Mouse (Mus musculus) cerebellum, adult 18-20 months (tissue): Measurements from ENCODE around the gene Plekhh1.

ENCODE experiments used
- DNase-seq, 2 experiments: peaks; one replicate each; pipeline ENCODE4 v3.0.0; 2021

Plekhh1 gene

DNA sequence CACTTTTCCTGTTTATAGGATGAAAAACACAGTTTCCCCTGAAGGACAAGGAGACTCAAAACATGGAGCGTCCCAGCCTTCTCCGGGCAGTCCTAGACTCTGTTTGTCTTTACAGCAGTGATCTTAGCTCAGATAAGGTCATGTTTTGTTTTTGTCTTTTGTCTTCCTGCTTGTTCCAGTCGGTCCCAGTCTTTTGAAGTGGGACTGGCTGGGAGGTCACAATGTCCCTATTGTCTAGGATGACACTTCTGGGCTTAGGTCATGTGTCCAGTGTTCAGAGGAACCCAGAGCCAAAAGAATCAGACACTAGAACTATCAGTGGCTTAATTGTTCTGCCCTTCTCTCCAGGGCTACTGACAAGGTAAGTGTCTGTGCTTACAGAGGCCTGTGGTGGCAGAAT, 6.4 kb downstream of the Plekhh1 start:
- DNase-seq: no peak

DNA sequence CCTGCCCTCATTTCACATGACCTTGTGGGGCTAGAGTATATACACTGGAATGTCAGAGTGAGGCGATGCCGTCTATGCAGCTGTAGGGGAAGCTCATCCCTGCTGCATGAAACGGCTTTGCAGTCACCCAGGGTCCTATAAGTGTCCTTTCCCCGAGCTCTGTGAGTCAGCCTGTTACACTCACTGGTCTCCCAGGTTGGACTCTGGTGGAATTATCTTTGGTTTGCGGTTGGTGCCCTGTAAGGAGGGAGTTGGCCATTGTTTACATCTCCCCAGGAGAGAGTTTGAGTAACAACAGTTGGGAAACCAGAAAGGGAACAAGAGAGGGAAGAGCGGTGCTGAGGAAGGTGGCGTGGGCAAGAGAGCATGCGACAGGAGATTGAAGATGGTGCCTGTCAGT, 10.7 kb downstream of the Plekhh1 start:
- no peak for DNase-seq

DNA sequence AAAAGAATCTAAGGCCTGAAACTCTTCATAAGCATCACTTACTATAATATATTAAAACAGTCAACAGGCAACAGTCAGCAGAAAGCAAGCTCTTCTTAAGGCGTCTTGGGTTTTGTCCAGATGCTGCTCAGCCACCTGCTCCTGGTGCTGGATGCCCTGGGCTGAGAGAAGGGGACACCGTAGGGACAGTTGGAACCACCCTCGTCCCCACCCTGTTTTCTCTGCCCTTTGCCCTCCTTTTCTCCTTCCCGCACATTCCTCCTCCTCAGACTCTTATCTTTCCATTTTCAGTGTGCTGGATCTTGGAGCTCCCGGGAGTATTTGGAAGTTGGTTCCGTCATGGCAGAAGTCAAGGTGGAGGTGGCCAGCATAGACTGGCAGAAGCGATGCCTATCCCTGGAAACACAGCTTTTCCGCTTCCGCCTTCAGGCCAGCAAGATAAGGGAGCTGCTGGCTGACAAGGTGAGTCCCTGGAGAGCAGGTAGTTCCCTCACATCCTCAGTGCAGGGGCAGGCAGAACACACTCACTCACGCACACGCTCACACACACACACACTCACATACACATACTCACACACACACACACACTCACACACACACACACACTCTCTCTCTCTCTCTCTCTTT, 11.4 kb downstream of the Plekhh1 start:
- no peak for DNase-seq

DNA sequence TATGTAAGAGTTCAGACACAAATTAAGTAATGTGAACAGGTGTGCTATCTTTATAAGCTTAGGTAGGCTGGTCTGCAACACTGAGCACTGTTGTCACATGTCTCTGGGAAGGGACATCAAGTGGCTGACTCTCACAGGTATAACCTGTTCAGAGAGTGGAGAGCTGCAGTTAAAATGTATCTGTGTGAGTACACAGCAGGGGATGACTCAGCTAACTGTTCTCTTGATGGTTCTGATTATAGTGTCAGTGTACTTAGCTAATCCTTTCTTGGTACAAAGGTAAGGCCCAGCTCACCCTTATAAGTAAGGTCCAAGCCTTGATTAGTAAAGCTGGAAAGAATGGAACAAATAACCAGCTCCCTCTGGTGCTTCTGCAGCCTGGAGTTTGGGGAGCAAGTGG, 12.5 kb downstream of the Plekhh1 start:
- DNase-seq: no peak

DNA sequence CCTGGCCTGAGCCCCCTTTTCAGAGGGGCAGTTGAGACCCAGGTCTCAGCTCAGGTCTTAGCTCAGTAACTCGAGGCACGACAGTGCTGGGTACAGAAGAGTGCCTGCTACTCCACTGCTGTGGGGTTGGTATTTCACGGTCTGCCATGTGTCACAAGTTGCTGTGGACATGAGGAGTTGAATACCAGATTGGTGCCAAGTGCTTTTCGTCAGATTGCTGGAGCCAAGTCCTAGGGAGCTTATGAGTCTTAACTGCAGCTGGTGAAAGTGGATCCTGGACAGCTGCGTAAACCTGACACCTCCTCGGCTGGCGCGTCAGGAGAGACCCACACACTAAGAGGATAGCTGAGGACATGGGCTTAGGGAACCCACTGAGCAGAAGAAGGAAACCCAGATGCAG, 15.7 kb downstream of the Plekhh1 start:
- DNase-seq: no peak

DNA sequence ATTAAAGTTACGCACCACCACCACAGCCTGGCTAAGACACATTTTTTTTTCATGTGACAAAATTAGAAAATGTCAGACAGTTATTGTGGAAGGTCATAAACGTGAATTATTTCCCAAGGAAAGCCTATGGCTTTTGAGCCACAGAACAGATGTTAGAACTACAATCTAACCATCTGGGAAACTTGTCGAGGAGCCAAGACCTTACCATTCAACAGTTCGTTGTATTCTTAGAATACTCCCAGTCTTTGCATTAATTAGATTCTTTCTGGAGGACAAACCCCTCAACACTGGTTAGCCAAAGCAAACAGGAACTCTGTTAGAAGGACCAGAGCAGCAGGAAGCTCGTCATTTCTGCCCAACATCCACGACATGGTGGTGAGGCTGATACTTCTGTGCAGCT, 17.2 kb downstream of the Plekhh1 start:
- DNase-seq: no peak

DNA sequence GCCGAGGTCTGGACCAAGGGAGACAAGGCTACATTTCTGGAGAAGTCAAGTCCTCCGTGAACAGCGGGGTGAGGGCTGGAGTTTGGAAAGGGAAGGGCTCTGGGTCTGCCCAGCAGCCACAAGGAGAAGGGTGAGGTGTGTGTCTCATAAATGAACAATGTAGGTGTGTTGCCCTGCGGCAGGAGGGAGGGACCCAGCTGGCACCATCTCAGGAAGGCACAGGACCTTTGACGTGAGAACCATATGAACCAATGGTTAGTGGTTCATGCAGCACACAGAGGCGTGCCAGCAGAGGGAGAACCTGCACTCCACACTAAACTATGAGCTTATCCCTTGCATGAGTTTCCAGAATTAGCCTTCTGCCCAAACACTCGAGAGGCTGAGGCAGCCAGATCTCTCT, 18.2 kb downstream of the Plekhh1 start:
- DNase-seq: no peak

DNA sequence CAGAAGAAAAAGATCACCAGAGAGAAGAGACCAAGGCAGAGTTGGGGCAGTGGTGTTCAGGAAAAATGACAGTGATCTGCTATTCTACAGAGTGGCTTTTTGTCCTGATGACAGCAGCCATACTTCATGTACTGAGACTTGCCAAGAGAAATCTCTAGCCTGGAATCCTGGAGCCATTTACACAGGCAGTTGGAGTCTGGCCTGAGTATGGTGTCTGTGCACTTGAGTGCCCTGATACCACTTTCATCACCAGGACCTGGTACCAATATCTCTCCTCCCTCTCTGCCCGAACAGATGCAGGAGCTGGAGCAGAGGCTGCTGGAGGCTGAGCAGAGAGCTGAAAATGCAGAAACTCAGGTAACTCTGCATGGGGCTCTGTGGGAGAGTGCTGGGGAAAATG, 19.9 kb downstream of the Plekhh1 start:
- DNase-seq: no peak

DNA sequence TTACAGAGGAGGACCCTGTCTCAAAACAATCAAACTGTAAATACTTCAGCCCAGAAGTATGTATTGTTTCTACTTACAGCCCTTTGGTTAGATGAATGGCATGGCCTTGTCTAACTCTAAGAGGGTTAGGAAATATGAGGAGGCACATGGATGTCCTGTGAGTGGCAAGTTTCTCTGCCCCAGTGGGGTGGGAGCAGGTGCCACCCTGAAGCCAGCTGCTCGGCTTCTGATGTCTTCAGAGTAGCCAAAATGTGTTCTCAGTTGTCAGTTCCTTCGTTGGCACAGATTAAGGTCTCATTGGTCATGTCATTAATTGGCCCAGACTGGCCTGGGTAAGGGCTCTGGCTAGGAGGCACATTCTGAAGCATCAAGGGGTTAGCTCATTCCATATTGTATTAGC, 20.8 kb downstream of the Plekhh1 start:
- no peak for DNase-seq

DNA sequence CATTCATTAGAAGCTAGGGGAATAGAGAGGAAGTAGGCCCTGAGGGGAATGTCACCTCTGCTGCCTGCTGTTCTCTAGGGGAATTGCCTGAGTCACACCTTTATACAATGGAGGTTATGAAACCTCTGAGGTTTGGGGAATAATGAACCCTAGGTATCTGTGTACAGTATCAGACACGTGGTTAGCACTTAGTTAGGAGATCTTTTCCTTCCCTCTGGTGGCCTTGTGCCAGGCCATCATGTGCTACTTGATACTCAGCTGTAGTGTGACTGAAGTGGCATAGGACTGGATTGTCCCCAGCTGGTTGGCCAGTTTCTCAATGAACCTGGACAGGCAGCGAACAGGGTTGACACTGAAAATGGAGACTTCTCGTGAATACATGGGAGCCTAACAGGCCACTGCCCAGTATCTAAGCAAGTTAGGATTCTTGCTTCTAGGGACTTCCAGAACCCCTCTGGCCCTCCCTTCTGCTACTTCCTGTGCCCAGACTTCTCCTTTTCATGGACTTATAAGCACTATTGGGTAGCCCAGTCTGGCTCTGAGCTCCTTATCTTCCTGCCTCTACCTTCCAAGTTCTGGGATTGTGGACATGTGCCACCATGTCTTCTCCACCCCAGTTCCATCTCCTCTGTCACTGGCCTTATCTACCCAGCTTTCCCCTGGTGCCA, 21.7 kb downstream of the Plekhh1 start:
- no peak for DNase-seq

DNA sequence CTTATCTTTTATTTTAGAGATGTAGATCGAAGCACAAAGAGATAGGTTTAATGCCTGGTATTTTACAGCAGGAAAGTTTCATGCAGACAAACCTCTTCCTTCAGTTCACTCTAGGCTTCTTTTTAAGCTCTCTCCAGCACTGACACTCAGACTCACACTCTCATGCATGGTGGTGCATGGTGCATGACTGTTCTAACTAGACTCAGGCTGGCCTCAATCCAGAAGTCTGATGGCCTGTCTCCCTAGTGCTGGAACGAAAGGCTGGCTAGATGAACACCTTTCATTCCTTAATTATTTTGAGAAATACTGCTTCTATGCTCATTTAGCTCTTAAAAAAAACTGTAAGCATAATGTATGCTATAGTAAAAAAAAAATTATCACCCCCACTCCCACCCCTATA, 23.1 kb downstream of the Plekhh1 start:
- DNase-seq: no peak

DNA sequence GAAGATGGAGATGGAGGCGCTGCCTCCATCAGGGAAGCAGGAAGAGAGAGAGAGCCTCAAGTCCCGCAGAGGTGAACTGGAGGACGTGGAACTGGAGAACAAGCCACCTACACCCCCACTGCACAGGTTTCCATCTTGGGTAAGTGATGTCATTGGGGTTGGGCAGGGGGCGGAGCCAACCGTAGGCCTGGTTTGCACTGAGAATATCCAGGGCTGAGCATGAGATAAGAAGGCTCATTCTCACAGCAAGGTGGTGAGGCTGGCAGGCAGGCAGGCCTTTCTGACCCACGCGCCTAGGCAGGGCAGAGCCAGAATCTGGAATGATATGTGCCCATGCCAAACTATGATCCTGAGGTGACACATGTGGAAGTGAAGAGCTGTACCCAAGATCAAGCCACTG, 26.3 kb downstream of the Plekhh1 start:
- DNase-seq: no peak

DNA sequence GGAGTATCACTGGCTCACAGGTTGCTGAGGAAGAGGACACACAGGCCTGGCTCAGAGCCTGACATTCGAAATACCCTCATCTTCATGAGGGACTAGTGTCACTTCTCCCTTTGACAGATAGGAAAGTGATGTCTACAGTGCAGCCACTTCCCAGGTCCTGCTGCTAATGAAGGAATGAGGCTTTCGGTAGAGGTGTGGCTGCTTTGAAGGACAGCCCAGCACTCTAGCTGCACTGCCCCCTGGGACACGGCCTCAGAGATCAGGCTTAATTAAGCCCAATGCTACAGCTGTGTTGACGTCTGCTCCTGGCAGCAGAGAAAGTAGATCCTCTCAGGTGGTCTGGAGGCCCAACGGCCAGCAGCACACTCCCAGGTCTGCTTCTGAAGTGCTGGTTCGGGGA, 30.6 kb downstream of the Plekhh1 start:
- DNase-seq: no peak

DNA sequence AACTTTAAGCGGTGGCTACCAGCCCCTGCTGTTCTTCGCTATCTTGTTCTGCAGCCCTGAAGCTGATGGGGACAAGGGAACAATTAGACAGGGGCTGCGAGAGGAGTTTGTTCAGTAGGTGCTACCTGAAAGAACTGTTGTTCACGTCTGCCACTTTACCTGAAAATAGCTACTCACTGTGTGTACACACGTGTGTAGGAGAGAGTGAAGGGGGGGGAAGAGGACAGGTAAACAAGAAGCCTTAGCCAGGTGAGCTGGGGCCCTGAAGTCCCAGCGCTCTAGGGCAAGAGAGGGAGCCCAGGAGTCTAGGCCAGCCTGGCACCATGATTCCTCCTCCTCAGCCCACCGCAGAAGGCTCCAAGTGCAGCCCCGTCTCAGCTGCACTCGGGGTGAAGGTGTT, 31.2 kb downstream of the Plekhh1 start:
- no peak for DNase-seq

DNA sequence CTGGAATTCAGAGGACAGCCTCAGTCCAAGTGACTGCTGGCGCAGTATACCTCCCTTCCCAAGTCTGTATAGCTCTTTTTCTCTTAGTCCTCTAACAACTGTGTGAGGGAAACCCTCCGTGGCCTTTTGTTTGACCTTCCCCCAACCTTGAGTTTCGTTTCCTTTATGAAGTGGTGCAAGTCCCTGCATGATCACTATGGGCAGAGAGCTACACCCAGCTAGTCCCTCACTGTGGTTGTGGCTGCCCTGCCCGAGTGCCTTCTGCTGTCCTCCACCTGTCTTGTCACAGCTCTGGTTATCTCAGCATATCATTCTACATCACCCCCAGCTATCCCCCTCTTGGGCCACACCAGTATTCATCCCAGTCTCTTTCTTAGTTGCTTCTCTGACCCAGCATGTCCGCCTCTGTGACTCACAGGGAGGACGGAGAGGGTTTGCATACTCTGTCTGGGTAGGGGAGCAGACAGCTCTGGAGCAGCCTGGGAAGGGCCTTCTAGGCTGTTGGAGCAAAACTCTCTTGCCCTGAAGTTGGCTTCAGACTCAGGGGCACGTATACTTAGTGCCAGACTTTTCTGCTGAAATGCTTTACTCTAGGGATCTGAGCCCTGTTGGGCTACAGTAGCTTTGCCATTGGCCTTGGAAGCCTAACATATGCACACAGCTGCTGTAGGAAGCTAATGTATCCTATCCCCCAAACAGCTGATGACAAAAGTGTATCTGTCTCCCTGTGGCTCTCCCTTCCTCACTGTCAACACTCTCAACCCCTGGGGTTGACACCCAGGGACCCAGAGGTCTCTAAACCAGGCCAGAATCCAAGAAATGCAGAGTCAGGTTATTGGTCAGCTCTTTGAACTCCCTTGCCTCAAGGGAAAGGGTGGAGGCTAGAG, 32.0 kb downstream of the Plekhh1 start:
- no peak for DNase-seq

DNA sequence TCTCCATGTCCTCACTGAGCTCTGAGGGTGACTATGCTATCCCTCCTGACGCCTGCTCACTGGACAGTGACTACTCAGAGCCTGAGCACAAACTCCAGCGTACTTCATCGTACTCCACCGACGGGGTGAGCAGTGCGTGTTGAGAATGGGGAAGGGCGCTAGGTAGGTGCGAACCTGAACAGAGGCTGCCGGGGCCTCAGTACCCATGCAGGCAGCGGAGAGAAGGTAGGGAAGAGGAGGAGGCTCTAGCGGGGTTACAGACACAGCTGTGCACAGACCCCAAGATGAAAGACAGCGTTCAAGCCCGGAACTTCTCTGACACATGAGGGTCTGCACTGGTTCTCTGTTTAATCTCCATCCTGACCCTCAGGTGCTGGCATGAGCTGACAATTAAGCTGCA, 35.5 kb downstream of the Plekhh1 start:
- no peak for DNase-seq

DNA sequence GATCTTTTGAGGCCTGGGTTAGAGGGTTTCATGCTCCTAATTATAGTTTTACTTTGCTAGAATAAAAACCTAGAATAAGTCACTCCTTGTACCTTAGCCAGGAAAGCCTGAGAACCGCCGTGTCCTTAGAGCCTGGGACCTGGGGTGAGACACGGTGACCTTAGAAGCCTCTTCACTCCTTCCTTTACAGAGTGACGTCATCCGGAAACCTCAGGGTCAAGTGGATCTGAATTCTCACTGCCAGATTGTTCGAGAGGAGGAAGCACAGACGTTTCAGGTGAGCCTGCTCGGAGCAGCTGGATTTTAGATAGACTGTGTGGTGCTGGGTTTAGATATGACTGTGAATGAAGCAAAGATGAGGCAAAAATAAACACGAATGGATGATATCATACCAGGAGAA, 37.5 kb downstream of the Plekhh1 start:
- no peak for DNase-seq

DNA sequence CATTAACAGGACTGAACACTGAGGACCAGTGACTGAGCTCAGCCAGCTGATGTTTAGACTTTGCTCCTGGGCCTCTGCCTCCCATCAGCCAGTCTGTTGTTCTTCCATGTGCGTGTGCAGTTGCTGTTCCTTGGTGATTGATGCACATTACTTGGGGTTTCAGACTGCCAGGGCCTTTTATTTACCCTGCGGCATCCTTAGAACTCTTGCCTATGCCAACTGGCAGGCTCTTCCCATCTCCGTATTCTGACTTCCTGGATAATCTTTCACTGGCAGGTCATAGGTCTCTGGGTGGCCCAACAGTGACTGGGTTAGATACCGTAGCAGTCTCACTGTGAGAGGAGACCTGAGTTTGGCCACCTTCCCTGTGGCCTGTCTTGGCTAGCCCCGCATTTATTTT, 38.6 kb downstream of the Plekhh1 start:
- DNase-seq: no peak

DNA sequence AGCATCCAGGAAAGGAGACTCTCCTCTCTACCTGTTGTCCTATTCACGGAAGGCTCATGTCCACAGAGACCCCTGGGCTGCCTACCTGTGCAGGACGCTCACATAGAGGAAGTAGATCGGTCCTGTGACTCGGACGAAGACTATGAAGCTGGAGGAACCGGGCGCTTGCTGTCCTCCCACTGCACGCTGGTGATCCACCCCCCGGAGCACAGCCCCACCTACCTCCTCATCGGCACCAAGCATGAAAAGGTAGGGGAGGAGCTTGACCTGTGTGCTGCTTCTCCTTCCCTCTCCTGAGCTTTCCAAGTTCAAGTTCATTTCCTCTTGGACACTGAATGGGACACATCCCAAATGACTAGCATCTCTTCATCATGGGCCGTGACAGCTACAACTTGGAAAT, 39.3 kb downstream of the Plekhh1 start:
- DNase-seq: no peak

DNA sequence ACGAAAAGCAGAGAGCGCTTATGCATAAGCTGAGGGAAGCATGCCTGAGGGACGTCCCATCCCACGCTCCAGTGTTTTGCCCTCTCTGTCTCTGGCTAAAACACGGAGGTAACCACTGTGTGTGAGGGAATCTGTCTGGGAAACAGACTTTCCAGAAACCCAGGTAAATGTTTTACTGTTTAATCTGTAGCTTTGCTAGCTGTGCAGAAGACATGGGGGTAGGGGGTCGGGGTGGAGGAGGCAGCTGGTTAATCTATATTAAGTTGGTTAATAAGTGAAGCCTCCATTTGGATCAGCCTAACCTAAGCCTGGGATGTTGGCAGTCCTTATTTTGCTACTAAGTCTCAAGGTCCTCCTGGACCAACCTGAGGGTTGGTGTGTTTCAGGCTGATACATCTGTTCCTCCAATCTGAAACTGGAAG, 40.2 kb downstream of the Plekhh1 start:
- DNase-seq: no peak

DNA sequence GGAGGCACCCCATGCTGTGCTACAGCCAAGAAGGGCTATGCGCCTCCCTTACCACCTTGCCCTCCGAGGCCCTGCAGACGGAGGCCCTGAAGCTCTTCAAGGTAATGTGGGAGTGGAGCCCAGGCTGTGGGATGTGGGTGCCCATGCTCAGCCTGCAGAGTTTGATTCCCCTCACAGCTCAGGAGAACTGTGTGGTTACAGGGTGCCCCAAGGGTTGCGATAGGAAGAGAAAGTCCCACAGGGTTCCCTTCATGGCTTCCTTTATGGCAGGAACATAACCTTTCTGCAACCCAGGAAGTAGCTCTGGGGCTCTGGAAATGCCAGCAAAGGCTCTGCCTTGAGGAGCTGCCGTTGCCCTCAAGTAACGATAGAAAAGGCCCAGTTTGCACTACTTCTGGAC, 41.0 kb downstream of the Plekhh1 start:
- DNase-seq: no peak

DNA sequence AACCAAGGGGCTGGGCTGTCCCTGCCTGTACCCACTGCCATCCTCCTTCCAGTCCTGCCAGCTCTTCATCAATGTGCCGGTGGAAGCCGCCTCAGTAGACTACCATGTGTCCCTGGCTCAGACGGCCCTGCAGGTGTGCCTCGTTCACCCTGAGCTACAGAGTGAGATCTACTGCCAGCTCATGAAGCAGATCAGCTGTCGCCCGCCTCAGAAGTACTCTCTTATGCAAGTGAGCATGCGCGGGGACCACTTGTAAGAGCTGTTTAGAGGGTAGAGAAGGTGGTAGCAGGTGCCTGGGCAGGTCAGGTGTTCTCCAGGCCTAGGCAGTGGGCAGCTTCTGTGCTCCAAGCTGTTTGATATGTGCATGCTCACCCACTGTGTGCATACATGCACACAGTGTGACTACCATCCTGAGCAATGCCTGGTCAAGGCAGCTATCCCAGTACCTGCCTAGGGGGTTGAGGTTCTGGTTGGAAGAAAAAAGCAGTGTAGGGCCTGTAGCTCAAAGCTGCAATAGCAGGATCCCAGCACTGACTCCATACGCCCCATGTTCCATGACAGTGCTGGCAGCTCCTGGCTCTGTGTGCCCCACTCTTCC, 41.9 kb downstream of the Plekhh1 start:
- DNase-seq: no peak

DNA sequence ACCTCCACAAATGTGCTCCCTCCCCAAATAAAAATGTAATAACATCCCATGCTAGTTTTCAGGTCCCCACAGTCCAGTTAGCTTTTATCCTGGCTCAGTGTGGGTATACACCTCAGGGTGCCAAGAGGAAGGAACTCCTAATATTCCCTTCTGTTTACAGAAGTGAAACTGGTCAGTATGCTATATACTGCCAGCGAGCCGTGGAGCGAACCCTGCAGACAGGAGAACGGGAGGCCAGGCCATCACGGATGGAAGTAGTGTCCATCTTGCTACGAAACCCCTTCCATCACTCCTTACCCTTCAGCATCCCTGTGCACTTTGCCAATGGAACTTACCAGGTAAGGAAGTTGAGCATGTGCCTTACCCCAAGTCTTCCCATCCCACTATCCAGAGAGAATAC, 43.6 kb downstream of the Plekhh1 start:
- no peak for DNase-seq

DNA sequence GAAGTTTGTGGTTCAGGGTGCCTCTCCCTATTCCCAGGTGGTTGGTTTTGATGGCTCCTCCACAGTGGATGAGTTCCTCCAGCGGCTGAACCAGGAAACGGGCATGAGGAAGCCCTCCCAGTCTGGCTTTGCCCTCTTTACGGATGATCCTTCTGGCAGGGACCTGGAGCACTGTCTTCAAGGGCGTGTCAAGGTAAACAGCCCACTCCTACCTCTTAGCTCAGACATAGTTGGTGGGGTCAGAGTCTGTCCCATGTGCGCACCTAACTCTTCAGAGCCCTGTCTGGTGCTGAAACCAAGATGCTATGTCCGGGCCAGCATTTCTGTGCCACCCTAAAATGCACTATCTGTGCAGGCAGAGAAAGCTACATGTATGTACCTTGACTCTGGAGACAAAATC, 44.4 kb downstream of the Plekhh1 start:
- no peak for DNase-seq
